Mouse (Mus musculus) ES-E14 (cell line): ENCODE measurements at regions not wholly inside any gene's neighbourhood (a gene's known extent, or its start where the extent isn't known, plus 50 kb on each side); places are given as distances from the start of the nearest gene placed in this dataset.
A peak's percentile ranks its signal among the peaks of the same experiment; 100 is the strongest.

Source experiments
- CHD2 ChIP-seq: IDR thresholded peaks from 2 replicates; pipeline ENCODE4 v1.6.1; 2014; ENCODE audit warnings: mild to moderate bottlenecking, low read depth, low read length, inconsistent platforms
- HCFC1 ChIP-seq: IDR thresholded peaks from 2 replicates; pipeline ENCODE4 v1.6.1; 2012; ENCODE audit warnings: low read length, inconsistent platforms, borderline replicate concordance; ENCODE audit not compliant: insufficient read depth
- ZC3H11A ChIP-seq: IDR thresholded peaks from 2 replicates; pipeline ENCODE4 v1.6.1; 2012; ENCODE audit warnings: low read depth, mild to moderate bottlenecking, inconsistent platforms, low read length, borderline replicate concordance
- ZNF384 ChIP-seq: IDR thresholded peaks from 2 replicates; pipeline ENCODE4 v1.6.1; 2012; ENCODE audit warnings: low read depth, low read length, inconsistent platforms

GRCm38 (mm10) chr5:75372849-75373248 is 201.9 kb upstream of the Kit start:
- TF ChIP-seq ZC3H11A (peak; percentile 53; the same call in 1 of the 2 replicates), HCFC1 (no peak), CHD2 (no peak), ZNF384 (no peak)
